Mouse (Mus musculus) CD4-positive, CD25-positive, alpha-beta regulatory T cell, adult 2 months (primary cell): ENCODE measurements around the gene Gm21863.
"Not testable (repeated sequence)": the region's sequence is repeated elsewhere in the genome, so short reads cannot be mapped to it uniquely, and the experiment has no call there.

ENCODE experiments used
- DNase-seq: peaks from one replicate; pipeline ENCODE4 v3.0.0-alpha.2; 2012; ENCODE audit warnings: low read depth, low spot score

Gene Gm21863

GRCm38 (mm10) chr12:19953869-19954555, at the start of gene Gm21863:
Gene Gm21863, plus strand, starts transcription at chr12:19954505.
- not testable (repeated sequence) for DNase-seq

GRCm38 (mm10) chr12:19928049-19928448, 26.3 kb upstream of the Gm21863 start:
- DNase-seq: not testable (repeated sequence)
